Mouse (Mus musculus): Measurements from ENCODE around the gene Ankrd37. TPM values are rescaled to one million over a fixed set of nuclear protein-coding genes. Genes with fewer than 3 reads are reported as not detected.

The Ankrd37 gene
- polyA plus RNA-seq, 1 experiment from 2014 or later = 41.3 TPM

DNA sequence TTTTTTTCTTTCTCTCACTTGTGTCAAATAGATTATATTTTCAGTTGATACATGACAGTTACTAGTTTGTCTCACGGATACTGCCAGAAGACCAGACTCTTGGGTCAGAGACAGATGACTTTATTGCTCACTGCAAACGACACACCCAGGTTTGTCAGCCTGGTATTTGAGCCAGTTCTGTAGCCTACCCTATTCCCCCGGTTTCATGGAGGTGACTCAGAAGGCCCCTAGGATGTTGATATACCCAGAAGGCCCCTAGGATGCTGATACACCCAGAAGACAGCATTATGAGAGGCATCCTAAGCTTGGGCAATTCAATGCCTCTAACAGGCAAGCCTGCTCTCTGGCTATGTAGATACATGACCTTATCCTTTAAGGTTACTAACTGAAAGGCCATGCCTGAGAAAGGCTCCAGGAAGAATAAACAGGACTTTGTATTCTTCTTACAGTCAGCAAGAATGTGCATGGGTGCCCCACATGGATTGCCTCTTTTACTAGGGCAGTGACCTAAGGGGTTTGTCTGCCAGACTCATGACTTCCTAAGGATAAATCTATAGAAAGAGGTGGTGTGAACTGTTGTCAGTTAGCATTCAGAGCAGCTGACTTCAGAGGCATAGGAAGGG is 1.7 kb upstream of the Ankrd37 start:
- no peak for ATAC-seq (ENCODE audit: low read depth)
- WGBS = 53% methylated on average over 3 of the region's 3 CpGs
- 0 out of 2 replicates have a peak, but pooled peaks cover 3% of the 10 kb centered on the region for H3K4me1 ChIP-seq (ENCODE audit: control insufficient read depth, insufficient read depth, low read length)

DNA sequence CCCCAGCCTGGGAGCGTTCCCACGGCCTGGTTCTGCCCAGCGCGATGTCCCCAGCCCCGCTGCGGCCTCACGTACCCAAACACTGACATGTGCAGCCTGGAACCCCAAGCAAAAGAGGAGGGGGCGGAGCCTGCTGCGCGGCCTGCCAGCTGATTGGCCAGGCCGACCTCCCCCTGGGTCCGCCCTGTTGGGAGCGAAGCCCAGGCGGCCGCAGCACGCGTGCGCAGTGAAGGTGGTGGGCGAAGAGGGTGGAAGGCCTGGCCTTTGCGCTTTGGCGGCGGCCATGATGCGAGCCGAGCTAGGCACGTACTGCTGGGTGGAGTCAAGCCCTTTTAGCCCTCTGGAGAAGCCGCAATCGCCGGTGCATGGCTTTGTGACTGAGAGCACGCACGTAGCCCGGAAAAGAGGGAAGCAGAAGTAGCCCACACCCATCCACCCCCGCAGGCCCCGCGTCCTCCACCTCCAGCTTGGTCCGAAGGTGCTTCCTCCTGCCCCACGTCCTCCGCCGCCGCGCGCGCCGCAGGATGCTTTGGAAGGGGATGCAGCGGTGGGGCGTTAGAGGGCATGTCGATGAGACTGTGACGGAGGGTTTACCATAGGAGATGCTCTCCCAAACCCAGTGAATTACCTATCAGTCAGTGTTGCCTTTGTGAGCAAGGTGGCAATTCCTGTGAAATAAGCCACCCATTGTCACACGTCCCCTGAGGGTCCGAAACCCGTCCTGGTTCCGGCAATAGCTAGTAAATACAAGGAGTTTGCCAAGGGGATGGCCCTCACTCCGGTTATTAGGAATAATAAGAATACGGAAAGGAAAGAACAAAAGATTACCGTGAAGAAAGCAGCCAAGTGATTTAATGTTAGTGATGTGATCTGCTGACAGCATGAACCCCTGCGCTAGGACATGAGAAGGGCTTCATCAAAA is 5.5 kb downstream of the Ankrd37 start:
- peak overlapping the region; percentile 91 for H3K4me2 ChIP-seq (ENCODE audit: low read depth, low read length)
- WGBS = 2% methylated on average over 55 of the region's 55 CpGs
- no peaks in the 10 kb centered on the region for H3K27me3 ChIP-seq (ENCODE audit: control insufficient read depth, insufficient read depth, low read length)
- peak overlapping the region; percentile 45 for H3K4me3 ChIP-seq (ENCODE audit: low read depth, low read length)
- peaks cover 9% of the 10 kb centered on the region for H3K36me3 ChIP-seq (ENCODE audit: control insufficient read depth, insufficient read depth, low read length)
- peak overlapping the region; percentile 70 for H3K9ac ChIP-seq (replicated peaks; ENCODE audit: low read depth, low read length)
- peaks cover 2% of the 10 kb centered on the region; the same call in 1 of the 2 replicates for H3K4me1 ChIP-seq (ENCODE audit: control insufficient read depth, insufficient read depth, low read length)
- peak; percentile 99 for ATAC-seq (ENCODE audit: low read depth)
- peak overlapping the region; percentile 99 for H3K27ac ChIP-seq (ENCODE audit: low read depth, low read length)
- no peaks in the 10 kb centered on the region for H3K9me3 ChIP-seq (ENCODE audit: control insufficient read depth, low read length)

More for the DNA sequence above, 1.7 kb upstream of the Ankrd37 start:
- Histone ChIP-seq H3K27me3 (ENCODE audit: control insufficient read depth, insufficient read depth, low read length) (no peaks in the 10 kb centered on the region), H3K36me3 (ENCODE audit: control insufficient read depth, insufficient read depth, low read length) (no peaks in the 10 kb centered on the region), H3K27ac (ENCODE audit: low read depth, low read length) (no peak overlapping the region), H3K9me3 (ENCODE audit: control insufficient read depth, low read length) (no peaks in the 10 kb centered on the region), H3K9ac (replicated peaks; ENCODE audit: low read depth, low read length) (no peak overlapping the region), H3K4me3 (ENCODE audit: low read depth, low read length) (no peak overlapping the region), H3K4me2 (ENCODE audit: low read depth, low read length) (no peak overlapping the region)

DNA sequence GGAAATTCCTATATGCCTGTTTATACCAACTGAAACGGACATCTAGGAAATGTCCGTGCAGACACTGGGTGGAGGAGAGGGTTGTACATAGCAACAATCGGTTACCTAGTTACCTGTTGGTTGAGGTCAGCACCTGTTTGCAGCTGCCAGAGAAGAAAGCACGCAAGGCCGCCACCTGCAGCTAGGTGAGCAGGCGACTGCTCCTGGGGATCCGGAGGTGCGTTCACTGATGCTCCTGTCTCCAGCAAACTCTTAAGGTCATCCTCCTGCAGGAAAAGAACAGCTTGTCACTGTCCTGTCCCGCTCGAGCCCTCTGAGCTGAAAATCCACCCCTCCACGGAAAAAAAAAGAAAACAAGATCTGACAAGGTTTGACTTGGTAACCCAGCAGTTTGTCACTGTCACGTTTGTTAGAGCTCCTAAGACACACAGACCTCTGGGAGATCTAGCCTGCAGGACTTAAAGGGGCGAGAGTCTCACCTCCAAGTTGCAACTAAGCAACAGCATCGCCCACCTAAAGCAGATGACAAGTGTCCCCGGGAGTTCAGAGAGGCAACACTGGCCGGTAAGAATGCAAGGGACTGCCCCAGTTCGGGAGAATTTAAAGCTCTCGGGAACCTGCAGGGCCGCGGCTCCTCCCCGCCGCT is 6.2 kb downstream of the Ankrd37 start, which contains the start of gene Lrp2bp:
Gene Lrp2bp (plus strand): TSS at position 166 of the 646 bp plus-strand sequence.
- H3K36me3 ChIP-seq (ENCODE audit: control insufficient read depth, insufficient read depth, low read length) = peaks cover 9% of the 10 kb centered on the region
- H3K27me3 ChIP-seq (ENCODE audit: control insufficient read depth, insufficient read depth, low read length) = no peaks in the 10 kb centered on the region
- 3% methylated on average over 22 of the region's 22 CpGs for WGBS
- ATAC-seq (ENCODE audit: low read depth) = peak; percentile 26
- no peaks in the 10 kb centered on the region for H3K9me3 ChIP-seq (ENCODE audit: control insufficient read depth, low read length)
- H3K4me3 ChIP-seq (ENCODE audit: low read depth, low read length) = peak within 1 kb of the TSS; percentile 45
- H3K4me2 ChIP-seq (ENCODE audit: low read depth, low read length) = peak within 1 kb of the TSS; percentile 91
- peak within 1 kb of the TSS; percentile 99 for H3K27ac ChIP-seq (ENCODE audit: low read depth, low read length)
- H3K9ac ChIP-seq (replicated peaks; ENCODE audit: low read depth, low read length) = peak within 1 kb of the TSS; percentile 70
- peaks cover 2% of the 10 kb centered on the region; the same call in 1 of the 2 replicates for H3K4me1 ChIP-seq (ENCODE audit: control insufficient read depth, insufficient read depth, low read length)

DNA sequence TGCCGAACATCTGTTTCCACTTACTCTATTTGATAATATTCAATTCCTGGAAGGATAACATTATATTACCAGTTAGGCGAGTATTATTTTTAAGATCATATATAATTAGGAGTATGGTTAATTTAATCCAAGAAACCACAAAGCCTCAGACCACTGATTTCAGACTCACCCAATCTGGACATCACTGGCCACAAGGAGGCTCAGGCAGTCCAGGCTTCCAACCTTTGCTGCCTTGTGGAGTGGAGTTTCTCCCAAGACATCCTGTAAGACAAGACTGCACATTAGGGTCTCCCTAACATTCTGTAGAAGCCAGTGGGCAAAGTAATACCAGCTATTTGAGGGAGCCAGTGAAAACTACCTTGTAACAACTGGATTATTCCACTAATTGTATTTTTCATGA is 7.3 kb downstream of the Ankrd37 start:
- Histone ChIP-seq H3K36me3 (ENCODE audit: control insufficient read depth, insufficient read depth, low read length) (peaks cover 13% of the 10 kb centered on the region), H3K4me3 (ENCODE audit: low read depth, low read length) (peak overlapping the region; percentile 45), H3K9me3 (ENCODE audit: control insufficient read depth, low read length) (no peaks in the 10 kb centered on the region), H3K27me3 (ENCODE audit: control insufficient read depth, insufficient read depth, low read length) (no peaks in the 10 kb centered on the region), H3K9ac (replicated peaks; ENCODE audit: low read depth, low read length) (no peak overlapping the region), H3K27ac (ENCODE audit: low read depth, low read length) (no peak overlapping the region), H3K4me1 (ENCODE audit: control insufficient read depth, insufficient read depth, low read length) (peaks cover 2% of the 10 kb centered on the region; the same call in 1 of the 2 replicates), H3K4me2 (ENCODE audit: low read depth, low read length) (no peak overlapping the region)
- WGBS = 94% methylated on average over 2 of the region's 2 CpGs
- no peak for ATAC-seq (ENCODE audit: low read depth)

DNA sequence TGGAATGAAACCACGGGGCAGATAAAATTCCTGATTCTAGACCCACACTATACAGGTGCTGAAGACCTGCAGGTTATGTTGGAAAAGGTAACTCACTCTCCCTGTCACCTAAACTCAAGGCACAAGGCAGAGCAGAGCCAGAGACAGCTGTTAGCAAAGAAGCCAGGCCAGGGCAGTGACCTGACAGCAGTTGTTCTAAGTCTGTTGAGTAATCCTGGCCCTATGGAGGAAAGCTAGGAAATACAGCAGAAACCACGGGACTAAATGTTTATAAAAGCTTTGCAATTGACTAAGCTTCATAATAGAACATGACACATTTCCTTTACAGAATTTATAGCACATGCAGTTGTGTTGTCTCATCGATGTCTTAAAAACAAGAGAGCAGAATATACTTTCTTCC is 9.9 kb downstream of the Ankrd37 start:
- H3K4me1 ChIP-seq (ENCODE audit: control insufficient read depth, insufficient read depth, low read length) = peaks cover 2% of the 10 kb centered on the region; the same call in 1 of the 2 replicates
- H3K27ac ChIP-seq (ENCODE audit: low read depth, low read length) = no peak overlapping the region
- H3K4me2 ChIP-seq (ENCODE audit: low read depth, low read length) = no peak overlapping the region
- WGBS = 94% methylated on average over 3 of the region's 3 CpGs
- H3K36me3 ChIP-seq (ENCODE audit: control insufficient read depth, insufficient read depth, low read length) = peaks cover 13% of the 10 kb centered on the region
- no peaks in the 10 kb centered on the region for H3K27me3 ChIP-seq (ENCODE audit: control insufficient read depth, insufficient read depth, low read length)
- no peak for ATAC-seq (ENCODE audit: low read depth)
- H3K4me3 ChIP-seq (ENCODE audit: low read depth, low read length) = no peak overlapping the region
- no peaks in the 10 kb centered on the region for H3K9me3 ChIP-seq (ENCODE audit: control insufficient read depth, low read length)
- H3K9ac ChIP-seq (replicated peaks; ENCODE audit: low read depth, low read length) = no peak overlapping the region

DNA sequence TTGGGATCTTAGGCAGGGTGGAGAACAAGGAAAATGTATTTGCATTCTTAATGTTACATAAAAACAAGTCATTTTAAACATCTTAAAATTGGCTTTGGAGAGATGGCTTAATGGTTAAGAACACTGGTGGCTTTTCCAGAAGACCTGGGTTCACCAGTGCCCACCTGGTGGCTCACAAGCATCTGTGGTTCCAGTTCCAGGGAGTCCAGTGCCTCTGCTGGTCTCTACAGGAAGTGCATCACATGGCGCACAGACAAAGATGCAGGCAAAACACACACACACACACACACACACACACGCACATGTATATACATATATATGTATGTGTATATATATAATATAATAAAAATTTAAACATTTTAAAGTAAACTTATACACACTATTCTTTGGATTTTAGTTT is 11.4 kb downstream of the Ankrd37 start:
- no peak for ATAC-seq (ENCODE audit: low read depth)
- H3K9me3 ChIP-seq (ENCODE audit: control insufficient read depth, low read length) = no peaks in the 10 kb centered on the region
- H3K27me3 ChIP-seq (ENCODE audit: control insufficient read depth, insufficient read depth, low read length) = no peaks in the 10 kb centered on the region
- WGBS = 98% methylated on average over 2 of the region's 2 CpGs
- peaks cover under 1% of the 10 kb centered on the region; the same call in 1 of the 2 replicates for H3K4me1 ChIP-seq (ENCODE audit: control insufficient read depth, insufficient read depth, low read length)
- H3K36me3 ChIP-seq (ENCODE audit: control insufficient read depth, insufficient read depth, low read length) = peaks cover 16% of the 10 kb centered on the region
- no peak overlapping the region for H3K4me2 ChIP-seq (ENCODE audit: low read depth, low read length)
- no peak overlapping the region for H3K4me3 ChIP-seq (ENCODE audit: low read depth, low read length)
- no peak overlapping the region for H3K27ac ChIP-seq (ENCODE audit: low read depth, low read length)
- no peak overlapping the region for H3K9ac ChIP-seq (replicated peaks; ENCODE audit: low read depth, low read length)

DNA sequence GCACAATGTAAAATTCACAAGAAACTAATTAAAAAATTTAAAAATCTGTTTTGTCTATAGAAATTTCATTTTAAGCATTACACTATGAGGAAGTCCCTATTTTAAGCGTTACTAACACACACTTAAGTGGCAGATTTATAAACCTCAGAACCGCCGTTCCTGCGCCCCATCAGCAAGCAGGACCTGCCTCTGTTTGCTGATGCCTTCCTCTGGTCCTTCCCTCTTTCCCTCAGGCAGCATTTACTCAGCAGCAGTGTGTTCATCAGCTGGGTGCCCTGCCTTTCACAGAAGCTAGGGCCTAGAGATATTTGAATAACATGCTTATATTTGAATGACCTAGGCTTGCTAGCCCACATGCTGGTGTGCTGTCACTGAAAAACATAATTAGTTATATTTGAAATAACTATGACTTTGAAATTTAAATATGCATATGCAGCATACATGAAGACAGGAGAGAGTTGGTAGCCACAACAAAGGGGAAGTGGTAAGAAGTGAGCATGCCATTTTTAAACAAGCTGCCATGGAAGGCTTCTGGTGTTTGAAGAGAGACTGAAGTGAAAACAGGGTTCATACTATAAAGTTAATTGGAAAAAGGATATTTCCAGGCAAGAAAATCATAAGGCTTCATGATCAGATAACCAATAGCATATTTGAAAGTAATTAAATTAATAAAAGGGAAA is 14.7 kb downstream of the Ankrd37 start:
- no peaks in the 10 kb centered on the region for H3K9me3 ChIP-seq (ENCODE audit: control insufficient read depth, low read length)
- ATAC-seq (ENCODE audit: low read depth) = no peak
- no peak overlapping the region for H3K4me2 ChIP-seq (ENCODE audit: low read depth, low read length)
- 87% methylated on average over 4 of the region's 4 CpGs for WGBS
- no peak overlapping the region for H3K9ac ChIP-seq (replicated peaks; ENCODE audit: low read depth, low read length)
- no peak overlapping the region for H3K4me3 ChIP-seq (ENCODE audit: low read depth, low read length)
- no peak overlapping the region for H3K27ac ChIP-seq (ENCODE audit: low read depth, low read length)
- no peaks in the 10 kb centered on the region for H3K27me3 ChIP-seq (ENCODE audit: control insufficient read depth, insufficient read depth, low read length)
- no peaks in the 10 kb centered on the region for H3K4me1 ChIP-seq (ENCODE audit: control insufficient read depth, insufficient read depth, low read length)
- H3K36me3 ChIP-seq (ENCODE audit: control insufficient read depth, insufficient read depth, low read length) = peaks cover 7% of the 10 kb centered on the region; the same call in 1 of the 2 replicates

DNA sequence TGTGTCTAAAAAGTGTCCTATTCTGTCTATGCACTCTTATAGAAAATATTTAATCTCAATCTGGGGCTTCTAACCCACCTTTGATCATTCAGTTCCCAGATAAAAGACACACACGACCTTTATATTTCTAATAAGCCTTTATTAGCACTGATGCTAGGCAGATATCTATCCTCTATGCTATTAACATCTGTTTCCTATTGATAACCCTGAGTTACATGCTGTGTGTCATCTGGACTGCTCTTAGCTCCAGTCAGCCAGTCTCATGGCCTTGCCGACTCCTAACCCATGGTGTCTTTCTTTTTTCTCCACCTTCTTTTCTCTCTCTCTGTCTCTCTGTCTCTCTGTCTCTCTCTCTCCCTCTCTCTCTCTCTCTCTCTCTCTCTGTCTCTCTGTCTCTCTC is 17.3 kb downstream of the Ankrd37 start:
- no peak overlapping the region for H3K4me2 ChIP-seq (ENCODE audit: low read depth, low read length)
- no peaks in the 10 kb centered on the region for H3K4me1 ChIP-seq (ENCODE audit: control insufficient read depth, insufficient read depth, low read length)
- no peak overlapping the region for H3K4me3 ChIP-seq (ENCODE audit: low read depth, low read length)
- H3K9ac ChIP-seq (replicated peaks; ENCODE audit: low read depth, low read length) = no peak overlapping the region
- no peak for ATAC-seq (ENCODE audit: low read depth)
- H3K27ac ChIP-seq (ENCODE audit: low read depth, low read length) = no peak overlapping the region
- no peaks in the 10 kb centered on the region for H3K9me3 ChIP-seq (ENCODE audit: control insufficient read depth, low read length)
- no peaks in the 10 kb centered on the region for H3K27me3 ChIP-seq (ENCODE audit: control insufficient read depth, insufficient read depth, low read length)
- peaks cover 3% of the 10 kb centered on the region; the same call in 1 of the 2 replicates for H3K36me3 ChIP-seq (ENCODE audit: control insufficient read depth, insufficient read depth, low read length)
- 71% methylated on average over 2 of the region's 2 CpGs for WGBS

All from neural tube, embryonic 14.5 days (tissue).